In the genomic region with DNA sequence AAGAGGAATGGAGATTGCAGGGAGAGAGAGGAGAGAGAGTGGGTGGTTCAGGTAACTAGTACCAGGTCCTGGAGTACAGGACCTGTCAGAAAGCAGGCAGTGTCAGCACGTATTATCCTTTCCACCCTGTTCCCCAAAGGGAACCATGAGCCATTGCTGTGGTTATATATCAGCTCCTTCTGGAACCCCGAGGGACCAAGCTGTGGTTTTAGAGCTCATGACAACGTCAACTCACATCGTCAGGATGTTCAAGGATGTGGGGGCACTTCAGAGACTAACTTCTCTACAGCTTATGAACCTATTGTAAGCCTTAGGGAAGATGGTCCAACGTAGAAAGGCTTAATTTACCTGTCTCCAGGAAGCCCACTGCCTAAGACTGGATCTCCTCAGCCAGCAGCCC, we compare ENCODE assay signal across 17 mouse cellular contexts.
"Had no signal": no experiment of that assay in that cellular context is flagged by ENCODE, and none has a peak within 500 bp of the region (broad histone marks: within the 10 kb centered on the region; RNA-seq: fewer than 3 reads in every experiment).

No protein-coding gene starts in this region.

- H3K4me3 ChIP-seq: lung, embryonic 15.5 days; midbrain, embryonic 13.5 days; midbrain, embryonic 15.5 days; neural tube, embryonic 12.5 days; stomach, embryonic 15.5 days had no signal

- H3K4me1 ChIP-seq: lung, embryonic 15.5 days; midbrain, embryonic 13.5 days; midbrain, embryonic 15.5 days; neural tube, embryonic 12.5 days; stomach, embryonic 15.5 days had no signal

- H3K27ac ChIP-seq: lung, embryonic 15.5 days; macrophage; midbrain, embryonic 13.5 days; midbrain, embryonic 15.5 days; neural tube, embryonic 12.5 days; stomach, embryonic 15.5 days; stomach, postnatal 0 days had no signal

- H3K36me3 ChIP-seq: lung, embryonic 15.5 days; midbrain, embryonic 13.5 days; midbrain, embryonic 15.5 days; neural tube, embryonic 12.5 days; stomach, embryonic 15.5 days had no signal

- ATAC-seq: liver, postnatal 0 days; lung, postnatal 0 days; midbrain, embryonic 13.5 days; midbrain, embryonic 15.5 days had no signal

- DNase-seq: liver, postnatal 0 days; lung, adult 2 months; lung, postnatal 14 days; lung, postnatal 36 days; right cerebral cortex, postnatal 14 days; thymus, adult 2 months; thymus, postnatal 25 days; thymus, postnatal 4 days had no signal

- H3K9ac ChIP-seq: liver, postnatal 0 days; lung, embryonic 15.5 days; midbrain, embryonic 13.5 days; midbrain, embryonic 15.5 days; neural tube, embryonic 12.5 days; stomach, embryonic 15.5 days had no signal

- H3K9me3 ChIP-seq: lung, embryonic 15.5 days; midbrain, embryonic 13.5 days; midbrain, embryonic 15.5 days; neural tube, embryonic 12.5 days; stomach, embryonic 15.5 days had no signal

- H3K27me3 ChIP-seq: lung, embryonic 15.5 days; midbrain, embryonic 13.5 days; midbrain, embryonic 15.5 days; neural tube, embryonic 12.5 days; stomach, embryonic 15.5 days had no signal

- H3K4me2 ChIP-seq: lung, embryonic 15.5 days; midbrain, embryonic 11.5 days; midbrain, embryonic 13.5 days; midbrain, embryonic 15.5 days; neural tube, embryonic 12.5 days; stomach, embryonic 15.5 days had no signal
